Mouse (Mus musculus) central nervous system, embryonic 11.5 days (tissue): ENCODE data around the gene Spin2d. TPM values are rescaled to one million over a fixed set of nuclear protein-coding genes. Genes with fewer than 3 reads are reported as not detected.

Experiments used
- polyA plus RNA-seq: library from polyadenylated mRNA; depleted of rRNA; stranded (reverse); fragments of >200 nt; gene quantifications from 2 replicates; pipeline ENCODE4 v1.2.3, GENCODE M21; 2012; rRNA removed

The Spin2d gene
- polyA plus RNA-seq, result not detected in 2 replicates

GRCm38 (mm10) chrX:73176889-73177288 lies at the start of gene Spin2d:
Gene Spin2d, minus strand, starts transcription at chrX:73176989.

GRCm38 (mm10) chrX:73213819-73214564 lies 37.2 kb upstream of the Spin2d start, which contains the start of gene Xlr4b:
Gene Xlr4b, plus strand, starts transcription at chrX:73214333.

GRCm38 (mm10) chrX:73191934-73192333 lies 15.1 kb upstream of the Spin2d start, which contains the start of gene Xlr3b:
Gene Xlr3b, plus strand, starts transcription at chrX:73192207.

GRCm38 (mm10) chrX:73149350-73149749 lies 27.4 kb downstream of the Spin2d start, which contains the start of gene DXBay18:
Gene DXBay18, minus strand, starts transcription at chrX:73149450.

GRCm38 (mm10) chrX:73148496-73148895 lies 28.3 kb downstream of the Spin2d start, which contains the start of gene Xlr5b:
Gene Xlr5b, plus strand, starts transcription at chrX:73148796.

Other genes with a start within 250 kb of the Spin2d start
- 2.4 and 4.9 TPM in 2 replicates for gene Zfp185, start 189.7 kb downstream of the Spin2d start, polyA plus RNA-seq
- 0.04 TPM in 2 replicates for gene Pnma5, start 139.9 kb downstream of the Spin2d start, polyA plus RNA-seq
- gene Pnma3, start 112.2 kb downstream of the Spin2d start, polyA plus RNA-seq, result 2.8 and 3.4 TPM in 2 replicates
- 0.71 and 2.6 TPM in 2 replicates for gene Xlr4a, start 94.5 kb downstream of the Spin2d start, polyA plus RNA-seq
- 1.7 and 3.5 TPM in 2 replicates for gene Xlr3a, start 79.9 kb downstream of the Spin2d start, polyA plus RNA-seq
- 0.16 and 0.46 TPM in 2 replicates for gene Gm14685, start 59.9 kb downstream of the Spin2d start, polyA plus RNA-seq
- gene Xlr5b, start 28.2 kb downstream of the Spin2d start, polyA plus RNA-seq, result not detected in 2 replicates
- gene DXBay18, start 27.5 kb downstream of the Spin2d start, polyA plus RNA-seq, result 0.04 TPM in 1 of 2 replicates, not detected in the other
- gene Xlr3b, start 15.2 kb upstream of the Spin2d start, polyA plus RNA-seq, result 9.6 and 11.1 TPM in 2 replicates
- gene Xlr4b, start 37.3 kb upstream of the Spin2d start, polyA plus RNA-seq, result 0.48 and 0.92 TPM in 2 replicates
- gene F8a, start 51.3 kb upstream of the Spin2d start, polyA plus RNA-seq, result 6.0 and 6.8 TPM in 2 replicates
- gene Xlr4c, start 66.1 kb upstream of the Spin2d start, polyA plus RNA-seq, result 0.78 TPM in 1 of 2 replicates, not detected in the other
- 0.06 and 0.14 TPM in 2 replicates for gene Xlr3c, start 88.4 kb upstream of the Spin2d start, polyA plus RNA-seq
- gene Xlr5a, start 116.0 kb upstream of the Spin2d start, polyA plus RNA-seq, result 0.05 TPM in 1 of 2 replicates, not detected in the other
- not detected in 2 replicates for gene Xlr5c, start 116.0 kb upstream of the Spin2d start, polyA plus RNA-seq
- gene Gm45015, start 159.9 kb upstream of the Spin2d start, polyA plus RNA-seq, result not detected in 2 replicates
- gene Zfp275, start 165.6 kb upstream of the Spin2d start, polyA plus RNA-seq, result 14.2 and 28.7 TPM in 2 replicates
- 0.09 and 0.25 TPM in 2 replicates for gene Gm18336, start 221.7 kb upstream of the Spin2d start, polyA plus RNA-seq
- gene Zfp92, start 234.1 kb upstream of the Spin2d start, polyA plus RNA-seq, result 0.12 and 0.27 TPM in 2 replicates